Mouse (Mus musculus) neural tube, embryonic 10.5 days (tissue): Measurements from ENCODE around the gene Polh.

Experiments used
- DNase-seq: peaks from one replicate; pipeline ENCODE4 v3.0.0-alpha.2; 2017; ENCODE audit warnings: low spot score; ENCODE audit errors: extremely low spot score

Polh gene

DNA sequence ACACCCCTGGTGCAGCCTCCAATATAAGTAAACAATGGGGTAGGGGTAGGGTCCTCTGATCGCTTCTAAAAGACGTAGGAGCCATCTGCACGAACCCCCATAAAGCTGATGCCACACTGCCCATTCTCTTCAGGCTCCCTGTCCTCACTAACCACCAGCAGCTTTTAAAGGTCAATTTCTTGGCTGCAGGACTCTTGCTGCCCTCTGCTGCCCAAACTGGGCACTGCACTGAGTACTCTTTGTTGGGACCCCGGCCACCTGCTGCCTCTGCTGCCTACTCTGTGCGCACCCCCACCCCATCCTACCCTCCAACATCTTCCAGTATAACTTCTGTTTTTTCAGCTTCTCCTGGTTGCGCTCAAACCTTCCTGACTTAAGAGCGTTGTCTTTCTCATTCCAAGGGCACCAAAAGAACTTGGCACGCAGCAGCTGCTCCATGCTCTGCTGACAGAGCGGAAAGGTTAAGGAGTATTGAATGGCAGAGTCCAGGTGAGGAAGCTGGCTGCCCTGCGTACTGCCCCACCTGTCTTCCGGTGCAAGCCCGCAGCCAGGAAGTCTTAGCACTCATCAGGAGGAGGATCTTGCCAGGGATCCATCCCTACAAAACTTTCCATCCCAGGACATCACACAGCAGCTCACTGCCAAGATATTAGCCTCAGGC is 70.3 kb downstream of the Polh start:
- peak; percentile 87 for DNase-seq

DNA sequence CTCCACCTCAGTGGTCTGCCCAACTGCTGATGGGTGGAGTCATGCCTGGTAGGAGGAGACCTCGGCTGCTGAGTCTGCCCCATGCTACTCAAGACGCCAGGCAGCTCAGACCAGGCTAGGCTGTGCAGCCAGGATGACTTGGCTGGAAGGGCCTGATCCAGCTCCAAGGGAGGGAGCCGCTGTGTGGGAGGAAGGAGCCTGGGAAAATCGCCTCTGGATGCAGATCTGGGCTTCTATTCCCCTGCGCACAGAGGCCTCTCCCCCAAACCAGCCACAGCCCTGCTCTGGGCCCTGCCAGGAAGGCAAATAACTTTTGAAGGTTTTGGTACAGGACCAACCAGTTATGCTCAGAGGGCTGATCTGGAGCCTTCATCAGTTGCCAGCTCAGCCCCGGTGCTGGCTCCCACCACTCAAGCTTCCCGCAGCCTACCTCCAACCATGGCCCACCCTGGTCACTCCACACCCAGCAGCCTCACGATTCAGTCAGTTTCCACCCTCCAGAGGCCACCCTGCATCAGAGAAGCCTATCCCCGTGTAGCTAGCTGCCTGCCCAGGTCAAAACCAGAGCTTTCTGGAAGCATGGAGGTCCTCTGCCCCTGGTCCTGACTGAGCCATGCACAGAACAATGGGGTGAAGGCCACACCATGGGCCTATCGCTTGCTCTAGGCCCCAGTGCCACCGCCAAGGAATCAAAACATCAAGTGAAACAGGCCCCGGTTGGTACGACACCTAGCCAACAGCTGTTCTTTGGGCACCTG is 72.5 kb downstream of the Polh start:
- DNase-seq: no peak

DNA sequence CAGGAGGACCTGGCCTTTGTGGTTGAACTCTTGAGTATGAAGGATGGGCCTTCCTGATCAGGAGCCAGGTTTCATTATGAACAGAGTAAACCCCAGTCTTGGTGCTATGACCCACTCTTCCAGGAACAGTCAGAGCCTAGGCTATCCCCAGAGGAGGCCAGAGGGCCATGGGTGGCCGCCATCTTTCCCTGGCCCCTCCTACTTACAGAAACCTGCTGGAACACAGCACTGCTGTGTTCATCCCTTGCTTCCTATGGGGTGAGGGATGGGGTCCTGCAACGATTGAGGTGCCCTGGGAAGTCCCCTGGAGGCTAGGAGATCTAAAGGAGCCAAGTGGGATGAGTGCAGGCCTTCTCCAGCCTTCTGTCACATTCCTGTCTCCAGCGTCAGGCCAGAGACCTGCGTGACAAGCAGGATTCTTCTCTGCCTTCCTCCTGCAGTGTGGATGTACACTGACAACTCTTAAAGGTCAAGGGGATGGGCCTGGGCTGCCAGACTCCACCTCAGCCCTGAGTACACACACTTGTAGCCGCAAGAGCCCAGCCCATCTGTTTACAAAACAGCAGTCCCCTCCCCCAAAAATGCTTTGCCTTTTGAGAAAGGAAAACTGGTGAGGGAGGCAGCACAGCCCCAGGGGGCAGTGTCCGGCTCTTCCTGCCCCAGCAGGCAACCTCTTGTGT is 74.5 kb downstream of the Polh start:
- no peak for DNase-seq

DNA sequence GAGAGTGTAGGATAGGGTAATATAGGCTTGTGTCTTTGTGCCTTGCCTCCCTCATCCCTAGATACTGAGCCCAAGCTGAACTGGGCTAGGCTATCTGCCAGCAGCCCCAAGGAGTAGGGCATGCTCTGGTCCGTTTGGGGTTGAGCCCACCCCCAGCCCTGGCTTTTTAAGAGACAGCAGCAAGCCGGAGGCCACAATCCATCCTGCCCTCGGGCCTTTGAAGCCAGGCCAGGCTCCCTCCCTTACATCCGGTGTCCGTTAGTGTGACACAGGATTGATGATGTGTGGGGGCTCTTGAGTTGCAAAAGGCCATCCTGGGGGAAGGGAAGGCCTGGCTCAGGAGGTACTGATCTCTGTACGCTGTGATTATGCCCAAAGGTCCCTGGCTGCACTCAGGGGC is 75.8 kb downstream of the Polh start:
- DNase-seq: no peak

DNA sequence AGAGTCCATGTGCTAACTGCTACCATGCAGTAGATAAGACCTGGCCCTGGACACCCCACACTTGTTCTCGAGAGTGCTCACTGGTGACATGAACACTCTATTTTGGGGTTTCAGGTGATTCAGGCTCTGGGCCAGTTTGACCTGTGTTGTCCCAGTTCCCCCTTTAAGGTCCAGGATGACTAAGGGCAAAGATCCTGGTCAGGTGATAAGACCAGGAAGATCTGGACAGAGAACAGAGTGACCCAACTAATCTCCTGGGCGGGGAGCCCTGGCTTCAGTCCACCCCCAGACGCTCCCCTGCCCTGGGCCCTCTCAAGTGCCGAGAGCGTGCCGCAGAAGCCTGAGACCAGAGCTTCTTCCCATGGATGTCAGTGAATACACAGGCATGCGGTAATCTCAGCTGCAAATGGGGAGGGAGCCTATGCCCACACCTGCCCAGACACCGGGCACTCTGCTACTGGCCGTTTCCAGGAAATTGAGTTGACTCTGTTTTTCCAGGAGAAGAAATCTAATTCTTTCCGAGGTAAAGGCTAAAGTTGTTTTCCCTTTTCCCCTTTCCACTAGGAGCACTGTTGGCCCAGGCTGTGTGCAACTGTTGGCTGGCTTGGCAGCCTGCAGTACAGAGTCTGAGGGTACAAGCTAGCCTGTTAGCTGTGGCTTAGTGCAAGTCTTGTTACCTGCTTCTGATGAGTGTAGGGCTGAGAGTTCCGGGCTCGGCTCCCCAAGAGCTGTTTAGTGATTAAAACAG is 78.3 kb downstream of the Polh start:
- DNase-seq: no peak

DNA sequence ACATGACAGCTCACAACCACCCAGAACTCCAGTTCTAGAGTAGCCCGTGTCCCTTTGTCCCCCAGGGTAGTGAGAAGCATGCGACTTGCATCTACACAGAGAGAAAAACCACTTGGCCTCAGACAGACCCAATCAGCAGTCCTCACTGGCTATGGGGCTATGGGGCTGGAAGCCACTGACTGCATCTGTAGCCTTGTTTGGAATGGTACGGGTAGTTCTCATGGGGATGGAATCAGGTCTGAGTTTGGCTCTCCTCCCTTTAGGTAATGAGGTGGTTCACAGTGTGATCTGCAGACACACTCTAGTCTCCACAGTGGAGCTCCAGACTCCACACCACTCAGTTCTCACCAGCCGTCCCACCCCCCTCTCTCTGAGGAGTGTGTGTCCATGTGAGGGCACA is 79.2 kb downstream of the Polh start:
- no peak for DNase-seq

DNA sequence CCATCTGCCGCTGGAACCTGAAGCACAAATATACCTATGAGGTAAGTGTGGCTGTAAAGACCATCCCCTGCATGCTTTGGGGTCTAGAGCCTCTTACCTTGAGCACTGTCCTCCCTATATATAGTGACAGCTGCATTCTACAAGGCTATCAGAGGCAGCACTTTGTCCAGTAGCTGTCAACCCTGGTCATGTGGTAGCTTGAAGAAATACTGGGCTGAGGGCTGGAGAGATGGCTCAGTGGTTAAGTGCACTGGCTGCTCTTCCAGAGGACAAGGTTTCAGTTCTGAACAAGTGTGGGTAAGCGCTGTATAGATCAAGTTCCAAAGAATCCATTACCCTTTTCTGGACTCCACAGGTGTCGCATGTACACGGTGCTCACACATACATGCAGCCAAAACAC is 79.7 kb downstream of the Polh start:
- DNase-seq: no peak
